Mouse (Mus musculus) brain, embryonic 14.5 days (tissue): Measurements from ENCODE around the gene Olfr282. TPM values are rescaled to one million over a fixed set of nuclear protein-coding genes. Genes with fewer than 3 reads are reported as not detected.
"Not testable (repeated sequence)": the region's sequence is repeated elsewhere in the genome, so short reads cannot be mapped to it uniquely, and the experiment has no call there.

Experiments
- DNase-seq: peaks from one replicate; pipeline ENCODE4 v3.0.0-alpha.2; 2011; ENCODE audit warnings: low read depth
- CTCF ChIP-seq: fragments of 200-500 bp; IDR thresholded peaks from 2 replicates; pipeline ENCODE4 v1.5.1; 2012; ENCODE audit warnings: inconsistent platforms, mild to moderate bottlenecking, moderate library complexity, borderline replicate concordance; ENCODE audit not compliant: insufficient read depth, insufficient read length; ENCODE audit errors: extremely low read depth
- POLR2A ChIP-seq: fragments of 200-500 bp; IDR thresholded peaks from 2 replicates; pipeline ENCODE4 v1.6.1; 2012; ENCODE audit warnings: mild to moderate bottlenecking, inconsistent platforms, borderline replicate concordance; ENCODE audit not compliant: poor library complexity, insufficient read depth, insufficient read length, severe bottlenecking; ENCODE audit errors: extremely low read depth
- polyA plus RNA-seq: library from polyadenylated mRNA; depleted of rRNA; stranded (reverse); fragments of >200 nt; gene quantifications from 2 replicates; pipeline ENCODE4 v1.2.3, GENCODE M21; 2012; rRNA removed

Gene Olfr282
- polyA plus RNA-seq, result not detected in 2 replicates

DNA sequence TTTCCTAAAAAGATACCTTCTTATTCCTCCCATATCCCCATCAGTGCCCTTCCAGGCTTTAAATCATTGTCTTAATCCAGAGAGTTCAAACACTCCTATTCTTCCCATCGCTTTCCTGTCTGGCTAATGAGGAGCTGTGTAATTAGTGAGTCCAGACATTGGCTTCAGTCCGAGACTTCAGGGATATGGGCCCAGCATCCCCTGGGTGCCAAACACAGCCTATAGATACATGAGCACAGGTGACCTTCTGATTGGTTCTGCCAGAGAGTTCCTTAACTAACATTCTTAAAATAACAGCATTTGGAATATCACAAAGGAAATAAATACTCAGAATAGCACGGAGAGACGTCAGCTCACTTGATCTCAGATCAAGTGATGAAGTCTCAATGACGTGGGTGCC, at the start of gene Olfr282:
Olfr282 (plus strand) TSS at position 301 of the 400 bp plus-strand sequence.
- DNase-seq, result not testable (repeated sequence)

DNA sequence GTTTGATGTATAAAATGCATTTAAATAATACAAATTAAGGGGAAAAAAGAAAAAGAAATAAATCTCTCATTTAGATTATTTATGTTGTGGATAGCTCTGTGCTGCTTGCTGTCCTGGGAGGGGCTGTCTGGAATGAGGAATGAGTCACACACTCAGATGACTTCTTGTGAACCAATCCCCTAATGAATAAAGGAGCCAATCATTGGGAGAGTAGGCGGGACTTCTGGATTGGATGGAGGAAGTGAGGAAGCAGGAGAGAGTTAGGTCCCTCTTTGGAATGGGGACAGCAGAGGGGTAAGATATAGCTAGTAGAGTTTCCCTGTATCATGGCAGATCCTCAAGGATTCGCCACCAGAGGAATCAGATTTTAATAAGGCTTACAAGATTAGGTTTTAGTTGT, 43.4 kb upstream of the Olfr282 start:
- TF ChIP-seq CTCF (no peak), POLR2A (no peak)
- DNase-seq, result peak; percentile 18

- DNase-seq, result peak; percentile 92
- TF ChIP-seq POLR2A, result no peak
- peak; percentile 90 for TF ChIP-seq CTCF
Measured at GRCm38 (mm10) chr15:98389796-98390195, 41.2 kb upstream of the Olfr282 start.

DNA sequence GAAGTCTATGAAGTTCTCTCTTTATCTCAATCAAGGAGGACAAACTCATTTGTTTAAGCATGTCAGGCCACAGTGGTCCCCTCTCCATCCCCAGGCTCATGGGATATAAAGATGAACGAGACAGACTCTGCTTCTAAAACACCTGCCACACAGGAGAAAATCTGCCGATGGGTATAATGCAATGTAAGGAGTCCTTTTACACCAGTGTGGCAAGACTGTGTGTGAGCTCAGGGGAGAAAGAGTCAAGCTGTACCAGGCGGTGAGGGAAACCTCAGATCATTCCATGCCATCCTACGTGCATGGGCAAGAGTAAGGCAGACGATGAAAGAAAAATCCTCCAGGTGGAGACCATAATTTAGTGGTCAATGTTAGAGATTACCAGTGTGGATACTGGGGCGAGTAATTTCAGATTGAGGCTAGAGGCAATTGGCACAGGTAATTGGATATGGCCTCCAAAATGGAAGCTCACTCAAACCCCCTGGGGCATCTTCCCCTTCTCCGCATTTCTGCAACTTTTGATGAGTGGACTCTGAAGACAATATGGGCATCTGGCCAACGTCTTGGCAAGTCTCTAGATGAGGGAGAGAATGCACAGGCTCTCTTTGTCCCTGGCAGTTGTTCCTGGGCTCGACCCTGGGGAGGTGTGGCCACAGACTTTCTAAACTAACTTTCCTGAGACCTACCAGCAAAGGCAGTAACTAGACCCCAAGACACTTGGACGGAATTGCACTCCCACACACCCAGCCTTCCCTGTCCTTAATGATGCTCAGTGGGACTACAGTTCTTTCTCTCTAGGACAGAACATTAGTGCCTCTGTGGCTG, 39.7 kb upstream of the Olfr282 start:
- no peak for DNase-seq
- TF ChIP-seq POLR2A (no peak), CTCF (no peak)

DNA sequence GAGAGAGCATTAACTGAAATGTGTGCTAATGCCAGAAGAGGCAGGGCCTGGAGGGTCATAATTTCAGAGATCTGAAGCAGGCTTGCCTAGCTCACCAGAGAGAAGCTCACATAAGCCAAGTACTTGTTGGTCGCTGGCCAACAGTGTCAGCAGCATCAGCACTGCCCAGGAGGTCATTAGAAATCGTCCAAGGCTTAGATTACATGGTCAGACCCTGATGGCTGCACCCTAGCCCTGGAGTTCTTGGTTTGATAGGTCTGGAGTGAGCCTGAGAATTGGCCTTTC, 39.2 kb upstream of the Olfr282 start:
- TF ChIP-seq POLR2A (no peak), CTCF (no peak)
- DNase-seq, result no peak

GRCm38 (mm10) chr15:98397136-98397535, 33.9 kb upstream of the Olfr282 start:
- TF ChIP-seq POLR2A (no peak), CTCF (no peak)
- DNase-seq, result no peak

- no peak for TF ChIP-seq CTCF
- TF ChIP-seq POLR2A, result no peak
- DNase-seq, result no peak
Measured at GRCm38 (mm10) chr15:98402356-98402755, 28.7 kb upstream of the Olfr282 start.

DNA sequence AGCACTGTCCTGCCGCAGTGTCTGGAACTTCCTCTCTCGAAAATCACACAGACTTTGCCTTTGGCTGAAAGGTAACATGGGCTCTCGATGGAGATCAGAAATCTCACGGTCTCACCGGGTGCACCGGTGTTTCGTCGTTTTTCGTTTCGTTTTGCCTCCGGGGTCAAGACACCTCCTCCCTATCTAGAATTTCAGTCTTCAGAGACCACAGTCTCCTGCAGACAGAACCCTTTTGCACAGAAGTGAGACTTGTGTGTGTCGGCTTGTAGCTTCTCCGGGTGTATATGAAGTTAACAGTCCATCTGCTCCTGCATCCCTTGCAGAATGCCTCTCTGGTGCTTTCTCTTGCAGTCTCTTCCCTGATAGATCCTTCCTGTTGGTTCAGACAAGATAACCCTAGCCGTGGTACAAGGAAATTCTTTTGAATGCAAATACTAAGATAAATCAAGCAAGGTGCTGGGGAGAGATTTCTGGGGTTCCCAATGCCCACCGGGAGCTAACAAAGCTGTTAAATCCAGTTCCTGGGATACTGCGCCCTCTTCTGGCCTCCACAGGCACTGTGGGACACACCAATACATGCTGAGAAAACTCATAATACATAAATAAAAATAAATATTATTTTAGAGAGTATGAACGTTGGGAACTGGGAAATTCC, 22.5 kb upstream of the Olfr282 start:
- TF ChIP-seq POLR2A (no peak), CTCF (peak; percentile 44; the same call in 1 of the 2 replicates)
- no peak for DNase-seq

- no peak for TF ChIP-seq CTCF
- TF ChIP-seq POLR2A, result no peak
- DNase-seq, result no peak
Measured at GRCm38 (mm10) chr15:98409635-98410034, 21.4 kb upstream of the Olfr282 start.

DNA sequence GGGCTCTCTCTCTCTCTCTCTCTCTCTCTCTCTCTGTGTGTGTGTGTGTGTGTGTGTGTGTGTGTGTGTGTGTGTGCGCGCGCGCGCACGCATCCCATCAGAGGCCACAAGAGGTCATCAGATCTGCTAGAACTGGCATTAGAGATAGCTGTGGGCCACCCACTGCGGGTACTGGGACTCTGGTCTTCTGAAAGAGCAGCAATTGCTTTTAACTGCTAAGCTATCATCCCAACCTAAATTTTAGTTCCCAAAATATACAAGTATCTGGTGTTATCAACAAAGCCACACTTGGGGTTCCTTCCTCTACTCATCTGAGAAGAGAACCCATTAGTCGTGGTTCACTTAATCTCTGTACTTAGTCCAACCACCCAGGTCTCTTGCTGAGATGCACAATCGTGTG, 20.8 kb upstream of the Olfr282 start:
- DNase-seq, result no peak
- no peak for TF ChIP-seq POLR2A
- no peak for TF ChIP-seq CTCF

DNA sequence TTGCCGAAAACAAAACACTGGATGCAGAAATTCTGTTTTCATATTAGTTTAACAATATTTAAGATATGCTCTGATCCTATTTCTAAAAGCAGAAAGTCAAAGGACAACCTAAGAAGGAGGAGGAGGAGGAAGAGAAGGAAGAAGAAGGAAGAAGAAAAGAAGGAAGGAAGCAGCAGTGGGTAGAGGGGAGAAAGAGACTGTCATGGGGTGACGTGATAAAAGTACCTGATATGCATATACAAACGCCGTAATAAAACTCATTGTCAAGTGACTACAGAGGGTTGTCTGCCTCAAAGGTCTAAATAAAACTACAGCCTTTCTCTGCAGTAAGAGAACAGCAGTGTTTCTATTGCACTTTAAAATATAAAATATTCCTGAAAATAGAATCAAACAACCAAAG, 15.0 kb upstream of the Olfr282 start:
- TF ChIP-seq POLR2A, result no peak
- no peak for TF ChIP-seq CTCF
- DNase-seq, result no peak

- DNase-seq, result not testable (repeated sequence)
Measured at GRCm38 (mm10) chr15:98416802-98417201, 14.2 kb upstream of the Olfr282 start.

- peak; percentile 53; the same call in 1 of the 2 replicates for TF ChIP-seq CTCF
- not testable (repeated sequence) for DNase-seq
Measured at GRCm38 (mm10) chr15:98417285-98417684, 13.7 kb upstream of the Olfr282 start.

DNA sequence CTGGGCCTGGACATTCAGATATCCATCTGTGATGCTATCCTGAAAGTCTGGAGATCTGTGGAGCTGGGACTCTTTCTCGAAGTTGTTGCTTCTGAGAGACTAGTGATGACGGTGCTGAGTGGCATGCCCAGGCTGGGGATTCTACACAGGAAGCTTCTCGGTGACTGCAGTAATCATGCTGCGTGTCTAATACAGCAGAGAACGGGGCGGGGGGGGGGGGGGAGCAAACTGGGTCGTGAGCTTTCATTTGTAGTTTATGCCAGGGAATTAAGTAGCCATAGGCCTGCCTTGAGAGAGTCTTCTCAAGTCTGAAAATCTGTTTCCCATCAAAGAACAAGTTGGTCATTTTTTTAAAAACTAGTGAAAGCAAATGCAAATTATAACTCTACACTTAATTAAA, 12.9 kb upstream of the Olfr282 start:
- DNase-seq, result no peak
- TF ChIP-seq POLR2A (no peak), CTCF (no peak)
